Mouse (Mus musculus) cerebellum, postnatal 14 days (tissue): ENCODE data around the gene Thy1.

Experiments used
- DNase-seq, 2 experiments: peaks; one replicate each; pipeline ENCODE4 v3.0.0; 2021; ENCODE audit warnings: mixed read lengths in 2 of 2

The Thy1 gene

GRCm38 (mm10) chr9:44069252-44069651 lies 26.1 kb downstream of the Thy1 start:
- no peak for DNase-seq

- DNase-seq, result no peak
Measured at GRCm38 (mm10) chr9:44070113-44070843, 27.1 kb downstream of the Thy1 start.

- no peak for DNase-seq
Measured at GRCm38 (mm10) chr9:44070844-44071231, 27.7 kb downstream of the Thy1 start.

GRCm38 (mm10) chr9:44071914-44072598 lies 28.9 kb downstream of the Thy1 start:
- DNase-seq, result peak; percentile 39 to 46

- DNase-seq, result peak in 1 of 2 experiments; percentile 16
Measured at GRCm38 (mm10) chr9:44072599-44072915, 29.4 kb downstream of the Thy1 start.

- DNase-seq, result peak; percentile 65 to 76
Measured at GRCm38 (mm10) chr9:44073115-44073514, 29.9 kb downstream of the Thy1 start.

- peak; percentile 57 to 74 for DNase-seq
Measured at GRCm38 (mm10) chr9:44074395-44075275, 31.5 kb downstream of the Thy1 start.

- peak; percentile 43 to 62 for DNase-seq
Measured at GRCm38 (mm10) chr9:44075276-44075995, 32.3 kb downstream of the Thy1 start.

GRCm38 (mm10) chr9:44075996-44076763 lies 33.0 kb downstream of the Thy1 start:
- DNase-seq, result peak in 1 of 2 experiments; percentile 22

- peak; percentile 78 to 84 for DNase-seq
Measured at GRCm38 (mm10) chr9:44076764-44077120, 33.6 kb downstream of the Thy1 start.

- no peak for DNase-seq
Measured at GRCm38 (mm10) chr9:44077266-44077910, 34.2 kb downstream of the Thy1 start.

GRCm38 (mm10) chr9:44078136-44078797 lies 35.1 kb downstream of the Thy1 start:
- no peak for DNase-seq

GRCm38 (mm10) chr9:44078955-44079756 lies 36.0 kb downstream of the Thy1 start:
- DNase-seq, result peak; percentile 92 to 93

GRCm38 (mm10) chr9:44079997-44080780 lies 37.0 kb downstream of the Thy1 start:
- no peak for DNase-seq

GRCm38 (mm10) chr9:44080953-44081352 lies 37.8 kb downstream of the Thy1 start:
- DNase-seq, result no peak

- DNase-seq, result no peak
Measured at GRCm38 (mm10) chr9:44081581-44081980, 38.4 kb downstream of the Thy1 start.

GRCm38 (mm10) chr9:44082266-44082665 lies 39.1 kb downstream of the Thy1 start:
- no peak for DNase-seq

GRCm38 (mm10) chr9:44083392-44084121 lies 40.4 kb downstream of the Thy1 start:
- DNase-seq, result peak in 1 of 2 experiments; percentile 38
